Mouse (Mus musculus): ENCODE results near the gene Sh3bp5. TPM values are rescaled to one million over a fixed set of nuclear protein-coding genes. Genes with fewer than 3 reads are reported as not detected.

Gene Sh3bp5
- total and polyA plus RNA-seq, 3 experiments, result 0.19 to 1.0 TPM; not detected in 1

- Histone ChIP-seq H3K79me2 (ENCODE audit: control insufficient read depth, insufficient read depth, low read length, poor library complexity) (no peaks in the 10 kb centered on the region), H3K9me3 (replicated peaks; ENCODE audit: insufficient read depth, low read length) (no peaks in the 10 kb centered on the region)
- DNase-seq (ENCODE audit: low read depth, low spot score), result peak; percentile 49
These were observed 108.7 kb downstream of the Sh3bp5 start for GRCm38 (mm10) chr14:31327196-31327595.

GRCm38 (mm10) chr14:31326770-31327169 is 109.1 kb downstream of the Sh3bp5 start:
- H3K36me3 ChIP-seq (ENCODE audit: control insufficient read depth in 1 of 2, insufficient read depth in 2 of 2, low read length in 2 of 2), result peaks cover 0 to 7% of the 10 kb centered on the region in 2 experiments; a peak in 2 of 4 replicates
- H3K79me2 ChIP-seq (ENCODE audit: control insufficient read depth, insufficient read depth, low read length, poor library complexity), result no peaks in the 10 kb centered on the region
- TF ChIP-seq JUND (IDR thresholded peaks at IDR 0.05; ENCODE audit: low read depth, low read length), result no peak
- TF ChIP-seq EP300 (IDR thresholded peaks at IDR 0.05; ENCODE audit: low read depth in 1 of 2, low read length in 2 of 2), result no peak
- no peak for TF ChIP-seq MAZ (IDR thresholded peaks at IDR 0.05; ENCODE audit: low read depth, low read length)
- no peak for TF ChIP-seq TBP (IDR thresholded peaks at IDR 0.05; ENCODE audit: low read depth, low read length)
- TF ChIP-seq RAD21 (IDR thresholded peaks at IDR 0.05; ENCODE audit: low read depth, low read length), result no peak
- no peak for TF ChIP-seq BHLHE40 (IDR thresholded peaks at IDR 0.05; ENCODE audit: borderline replicate concordance, low read depth, low read length)
- TF ChIP-seq ELF1 (IDR thresholded peaks at IDR 0.05; ENCODE audit: low read depth, low read length), result no peak
- TF ChIP-seq POLR2A (IDR thresholded peaks at IDR 0.05; ENCODE audit: control insufficient read depth in 1 of 2, insufficient read depth in 1 of 2, low read depth in 1 of 2, low read length in 2 of 2, poor library complexity in 1 of 2), result no peak
- TF ChIP-seq MYB (IDR thresholded peaks at IDR 0.05; ENCODE audit: low read depth, low read length), result no peak
- no peak for TF ChIP-seq GABPA (IDR thresholded peaks at IDR 0.05; ENCODE audit: low read depth, low read length)
- no peak for TF ChIP-seq POLR2AphosphoS5 (IDR thresholded peaks at IDR 0.05; ENCODE audit: borderline replicate concordance, low read depth, low read length)
- no peak for TF ChIP-seq ZC3H11A (IDR thresholded peaks at IDR 0.05; ENCODE audit: low read depth, low read length)
- TF ChIP-seq CTCF (IDR thresholded peaks at IDR 0.05 in 2 of 3, conservative IDR thresholded peaks at IDR 0.05 in 1 of 3; ENCODE audit: control insufficient read depth in 1 of 3, insufficient read depth in 1 of 3, low read depth in 2 of 3, low read length in 3 of 3, poor library complexity in 1 of 3, severe bottlenecking in 1 of 3), result no peak
- no peak for TF ChIP-seq SIN3A (IDR thresholded peaks at IDR 0.05; ENCODE audit: low read length)
- no peak for TF ChIP-seq GATA1 (IDR thresholded peaks at IDR 0.05; ENCODE audit: low read depth, low read length)
- TF ChIP-seq RCOR1 (IDR thresholded peaks at IDR 0.05; ENCODE audit: low read depth, low read length), result no peak
- no peak for TF ChIP-seq SMC3 (IDR thresholded peaks at IDR 0.05; ENCODE audit: low read depth, low read length)
- TF ChIP-seq NRF1 (IDR thresholded peaks at IDR 0.05; ENCODE audit: insufficient read depth, low read depth, low read length, poor library complexity, severe bottlenecking), result no peak
- no peak for TF ChIP-seq USF2 (IDR thresholded peaks at IDR 0.05; ENCODE audit: borderline replicate concordance in 1 of 2, insufficient read depth in 1 of 2, low read depth in 1 of 2, low read length in 2 of 2)
- no peak overlapping the region for H3K9ac ChIP-seq (ENCODE audit: control insufficient read depth, low read depth, low read length, poor library complexity, severe bottlenecking)
- peaks cover 4 to 5% of the 10 kb centered on the region in 2 experiments for H3K4me1 ChIP-seq (ENCODE audit: control insufficient read depth in 1 of 2, insufficient read depth in 2 of 2, low read length in 2 of 2)
- no peaks in the 10 kb centered on the region for H3K9me3 ChIP-seq (replicated peaks; ENCODE audit: insufficient read depth, low read length)
- no peak for DNase-seq (ENCODE audit: low read depth, low spot score)
- no peak overlapping the region for H3K27ac ChIP-seq (ENCODE audit: control insufficient read depth, low read depth, low read length)
- no peak overlapping the region for H3K4me3 ChIP-seq (ENCODE audit: control insufficient read depth in 1 of 2, insufficient read depth in 1 of 2, low read depth in 2 of 2, low read length in 2 of 2)
- H3K27me3 ChIP-seq (ENCODE audit: control insufficient read depth in 1 of 2, insufficient read depth in 2 of 2, low read length in 2 of 2), result no peaks in the 10 kb centered on the region

More at GRCm38 (mm10) chr14:31327196-31327595, 108.7 kb downstream of the Sh3bp5 start:
- Histone ChIP-seq H3K4me1 (ENCODE audit: control insufficient read depth in 1 of 2, insufficient read depth in 2 of 2, low read length in 2 of 2) (peaks cover 4 to 5% of the 10 kb centered on the region in 2 experiments), H3K27me3 (ENCODE audit: control insufficient read depth in 1 of 2, insufficient read depth in 2 of 2, low read length in 2 of 2) (no peaks in the 10 kb centered on the region), H3K9ac (ENCODE audit: control insufficient read depth, low read depth, low read length, poor library complexity, severe bottlenecking) (no peak overlapping the region), H3K36me3 (ENCODE audit: control insufficient read depth in 1 of 2, insufficient read depth in 2 of 2, low read length in 2 of 2) (peaks cover 0 to 7% of the 10 kb centered on the region in 2 experiments; a peak in 2 of 4 replicates), H3K27ac (ENCODE audit: control insufficient read depth, low read depth, low read length) (no peak overlapping the region), H3K4me3 (ENCODE audit: control insufficient read depth in 1 of 2, insufficient read depth in 1 of 2, low read depth in 2 of 2, low read length in 2 of 2) (no peak overlapping the region)
- TF ChIP-seq POLR2A (IDR thresholded peaks at IDR 0.05; ENCODE audit: control insufficient read depth in 1 of 2, insufficient read depth in 1 of 2, low read depth in 1 of 2, low read length in 2 of 2, poor library complexity in 1 of 2) (peak in 1 of 2 experiments; percentile 26; a peak in 1 of 4 replicates), NELFE (IDR thresholded peaks at IDR 0.05; ENCODE audit: low read depth, low read length) (0 out of 2 replicates have a peak, but pooled peaks have one; percentile 17), POLR2AphosphoS5 (IDR thresholded peaks at IDR 0.05; ENCODE audit: borderline replicate concordance, low read depth, low read length) (no peak), CTCF (IDR thresholded peaks at IDR 0.05 in 2 of 3, conservative IDR thresholded peaks at IDR 0.05 in 1 of 3; ENCODE audit: control insufficient read depth in 1 of 3, insufficient read depth in 1 of 3, low read depth in 2 of 3, low read length in 3 of 3, poor library complexity in 1 of 3, severe bottlenecking in 1 of 3) (peak in 1 of 3 experiments; percentile 1; a peak in 1 of 6 replicates), E2F4 (IDR thresholded peaks at IDR 0.05; ENCODE audit: borderline replicate concordance, low read depth, low read length) (no peak)

Data from MEL (cell line).